Mouse (Mus musculus): ENCODE measurements at regions not wholly inside any gene's neighbourhood (a gene's known extent, or its start where the extent isn't known, plus 50 kb on each side); places are given as distances from the start of the nearest gene placed in this dataset.

DNA sequence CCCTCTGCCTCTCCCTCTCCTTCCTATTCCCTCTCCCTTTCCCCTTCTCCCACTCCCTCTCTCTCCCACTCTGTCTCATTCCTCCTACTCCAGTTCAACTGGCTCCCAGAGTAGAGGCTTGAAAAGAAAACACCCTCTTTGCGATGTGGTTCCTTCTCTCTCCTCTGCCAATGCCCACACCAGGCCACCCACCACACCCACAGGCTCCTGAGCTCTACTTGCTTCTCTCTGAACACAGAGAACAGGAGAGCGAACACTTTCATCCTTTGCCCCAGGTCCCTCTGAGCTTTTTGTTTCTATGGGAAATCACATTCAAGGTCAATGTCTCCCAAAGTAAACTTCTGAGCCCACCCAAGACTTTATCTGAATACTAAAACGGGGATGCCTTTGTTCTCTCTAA, 155.8 kb downstream of the Insig2 start:
- no peak for DNase-seq

- DNase-seq = no peak
Observed at GRCm38 (mm10) chr1:121177136-121177907, 155.1 kb downstream of the Insig2 start.

GRCm38 (mm10) chr1:121177908-121178311, 154.5 kb downstream of the Insig2 start:
- peak; percentile 31 for DNase-seq

DNA sequence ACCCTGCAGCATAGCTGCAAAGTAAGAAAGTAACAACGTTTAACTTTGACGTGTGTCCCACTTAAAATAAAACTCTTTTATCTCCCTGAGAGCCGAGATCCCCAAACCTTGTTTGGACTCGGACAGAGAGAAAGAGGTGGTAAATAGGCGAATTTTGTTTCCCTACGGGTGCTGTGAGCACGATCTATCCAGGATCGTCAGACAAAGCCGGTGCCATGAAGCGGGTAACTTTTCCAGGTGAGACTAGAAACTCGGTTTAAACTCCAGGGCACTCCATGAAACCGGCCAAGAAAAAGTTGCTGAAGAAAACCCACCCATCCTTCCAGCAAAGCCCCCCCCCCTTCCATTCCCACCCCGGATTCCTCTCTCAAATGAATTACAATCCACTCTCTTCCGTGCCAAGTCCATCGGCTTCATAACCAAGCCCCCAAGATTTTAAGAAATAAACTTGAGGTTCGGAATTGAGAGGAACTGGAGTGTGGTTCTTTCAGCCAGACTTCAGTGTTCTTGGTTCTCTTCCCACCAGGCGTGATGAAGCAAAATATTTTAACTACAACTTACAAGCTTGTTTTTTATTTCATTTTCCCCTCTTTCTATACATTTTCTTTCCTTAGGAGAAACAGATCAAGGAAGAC, 153.7 kb downstream of the Insig2 start:
- no peak for DNase-seq

DNA sequence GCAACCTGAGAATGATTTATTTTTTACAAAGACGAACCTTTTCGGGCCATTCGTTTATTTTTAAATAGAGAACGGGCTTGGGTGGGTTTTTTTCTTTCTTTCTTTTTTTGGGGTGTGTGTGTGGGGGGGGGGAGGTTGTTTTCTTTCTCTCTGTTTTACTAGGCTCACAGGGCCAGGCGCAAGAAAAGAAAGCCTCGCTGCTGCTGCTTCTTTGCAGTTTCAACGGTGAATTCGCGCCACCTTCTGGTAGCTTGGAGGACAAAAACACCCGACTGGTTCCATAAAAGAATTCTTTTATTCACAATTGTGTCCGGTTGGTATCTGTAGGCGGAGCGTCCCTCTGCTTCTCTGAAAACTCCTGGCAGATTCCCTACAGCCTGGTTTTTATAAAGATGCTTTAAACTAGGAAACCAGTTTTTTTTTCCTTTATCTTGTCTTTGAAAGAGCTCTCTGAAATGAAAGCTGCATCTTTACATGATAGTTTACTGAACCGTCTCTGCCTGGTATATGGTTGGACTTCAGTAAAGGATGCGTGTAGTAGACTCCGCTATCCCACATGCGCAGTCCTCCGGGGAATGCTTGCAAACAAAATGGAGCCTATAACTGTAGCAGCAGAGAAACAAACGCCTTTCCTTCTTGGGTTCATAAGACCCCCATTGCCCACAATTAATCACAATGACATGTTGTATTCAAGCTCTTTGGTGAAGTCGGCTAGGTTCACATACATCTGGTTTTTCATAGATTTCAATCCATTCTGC, 151.9 kb downstream of the Insig2 start:
- peak; percentile 78 for DNase-seq

GRCm38 (mm10) chr1:121188895-121189294, 143.5 kb downstream of the Insig2 start:
- no peak for DNase-seq

DNA sequence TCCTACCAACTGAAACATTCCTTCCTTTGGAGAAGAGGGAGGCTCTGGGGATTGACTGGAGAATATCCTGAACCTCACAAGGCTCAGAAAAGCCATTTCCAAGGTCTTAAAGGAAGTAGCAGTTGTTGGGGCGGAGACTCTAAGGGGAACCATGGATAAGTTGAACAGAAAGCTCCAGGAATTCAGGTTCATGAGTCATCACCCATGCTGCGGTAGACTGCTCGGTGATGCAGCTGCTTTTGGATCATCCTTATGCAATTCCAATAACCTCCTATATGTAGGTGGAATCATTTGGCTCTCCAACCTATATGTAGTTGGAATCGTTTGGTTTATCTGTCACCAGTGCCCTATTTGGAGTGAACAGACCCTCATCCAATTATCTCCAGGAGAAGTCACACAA, 137.6 kb downstream of the Insig2 start:
- no peak for DNase-seq

- no peak for DNase-seq
Observed at GRCm38 (mm10) chr1:121215843-121216242, 116.5 kb downstream of the Insig2 start.

DNA sequence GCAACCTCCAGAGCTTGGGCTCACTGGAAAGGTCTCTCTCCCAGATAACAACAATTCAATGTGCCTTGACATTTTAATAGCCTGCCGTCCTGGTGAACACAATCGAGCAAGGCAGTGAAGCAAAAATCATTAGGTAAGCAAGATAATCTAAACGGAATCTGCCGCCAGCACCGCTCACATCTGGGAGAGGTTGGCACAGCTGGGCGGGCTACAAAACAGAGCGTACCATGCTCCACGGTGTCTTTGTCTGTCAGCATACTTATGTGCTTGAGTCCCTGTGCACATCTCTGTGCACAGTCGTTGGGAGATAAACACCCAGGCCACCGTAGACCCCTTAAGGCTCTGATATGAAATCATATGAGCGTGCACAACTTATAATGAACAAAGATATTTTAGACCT, 108.1 kb downstream of the Insig2 start:
- no peak for DNase-seq

- DNase-seq = no peak
Observed at GRCm38 (mm10) chr1:121226466-121227232, 105.7 kb downstream of the Insig2 start.

DNA sequence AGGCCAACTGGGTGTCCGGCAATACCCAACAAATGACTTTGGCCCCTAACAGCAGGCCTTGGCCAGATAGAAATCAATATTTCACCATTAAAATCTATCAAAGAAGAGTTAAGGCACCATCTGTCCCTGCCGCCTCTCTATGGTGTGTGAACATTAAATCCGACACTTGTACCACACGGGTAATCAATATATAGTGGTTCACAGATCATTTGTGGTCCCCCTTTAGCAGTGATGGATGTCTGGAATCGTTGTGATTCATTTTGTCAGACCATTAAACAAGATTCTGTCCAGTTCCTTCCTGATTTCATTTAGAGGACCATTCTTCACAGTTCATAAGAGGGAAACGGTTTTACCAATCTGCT, 105.2 kb downstream of the Insig2 start:
- no peak for DNase-seq

GRCm38 (mm10) chr1:121243576-121243975, 88.8 kb downstream of the Insig2 start:
- no peak for DNase-seq

DNA sequence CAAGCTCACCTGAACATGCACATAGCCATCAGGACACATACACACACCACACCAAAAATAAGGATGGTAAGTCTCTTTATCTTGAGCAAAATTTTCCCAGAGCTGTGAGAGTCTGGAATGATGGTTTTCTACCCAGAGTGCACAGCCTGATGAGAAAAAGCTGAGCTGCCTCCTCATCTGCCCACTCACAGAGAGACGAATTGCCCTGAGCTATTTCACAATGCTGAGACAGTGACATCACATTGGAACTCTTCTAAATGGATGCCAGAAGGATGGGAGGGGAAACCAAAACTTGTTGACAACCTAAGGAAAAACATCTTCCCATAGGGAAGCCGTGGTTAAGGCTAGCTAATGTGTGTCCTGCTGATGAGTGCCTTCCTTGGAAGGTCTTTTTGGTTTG, 84.8 kb downstream of the Insig2 start:
- DNase-seq = no peak

GRCm38 (mm10) chr1:121249081-121249480, 83.3 kb downstream of the Insig2 start:
- no peak for DNase-seq

- DNase-seq = no peak
Observed at GRCm38 (mm10) chr1:121250686-121251085, 81.7 kb downstream of the Insig2 start.

DNA sequence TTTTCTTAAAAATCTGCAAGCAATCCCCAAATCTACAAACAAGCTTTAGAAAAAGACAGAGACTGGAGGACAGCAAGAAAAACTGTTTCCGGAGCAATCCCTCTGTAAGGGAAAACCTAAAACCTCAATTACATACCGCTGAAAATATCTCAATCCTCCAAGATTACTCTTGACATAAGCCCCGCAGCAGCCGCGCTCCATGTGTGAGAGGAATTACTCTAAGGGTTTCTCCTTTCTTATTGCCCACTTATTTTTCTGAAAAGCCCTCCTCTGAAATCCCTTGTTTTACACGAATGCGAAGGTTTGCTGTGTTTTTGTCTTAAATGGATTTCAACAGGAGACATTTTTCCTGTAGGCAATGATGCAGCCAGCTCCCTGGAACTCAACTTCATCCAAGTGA, 80.3 kb downstream of the Insig2 start:
- no peak for DNase-seq

DNA sequence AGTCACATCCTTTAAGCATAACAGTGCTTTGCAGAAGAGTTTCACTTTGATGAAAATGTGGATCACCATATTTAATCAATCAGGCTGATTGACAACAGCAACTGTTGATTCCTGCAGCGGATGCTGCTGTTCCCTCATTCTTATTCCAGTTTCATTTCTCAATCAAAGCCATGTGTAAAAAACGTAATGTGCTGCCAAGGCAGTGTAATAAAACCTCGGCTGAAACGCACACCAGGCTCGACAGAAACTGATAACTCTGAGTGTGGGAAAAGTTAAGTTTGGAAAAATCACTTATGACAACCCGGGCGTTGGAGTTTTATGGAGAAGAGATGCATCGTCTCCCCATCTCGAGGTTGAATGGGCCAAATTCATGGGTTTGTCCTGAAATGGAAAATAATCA, 78.2 kb downstream of the Insig2 start:
- DNase-seq = no peak

Measured in gastrocnemius, postnatal 10 days (tissue).